Mouse (Mus musculus): ENCODE measurements around the gene Ankrd33b.

- TF ChIP-seq CTCF (IDR thresholded peaks at IDR 0.05; ENCODE audit: extremely low read depth, insufficient read length, insufficient replicate concordance, low read depth, low read length) = no peak
- TF ChIP-seq POLR2A (IDR thresholded peaks at IDR 0.05; ENCODE audit: low read depth, low read length) = no peak
Observed at GRCm38 (mm10) chr15:31400974-31401373, 33.4 kb upstream of the Ankrd33b start.

All from small intestine, adult 2 months (tissue).